Mouse (Mus musculus): Measurements from ENCODE around the gene Cyp2f2. TPM values are rescaled to one million over a fixed set of nuclear protein-coding genes. Genes with fewer than 3 reads are reported as not detected.
A peak's percentile ranks its signal among the peaks of the same experiment; 100 is the strongest.

The Cyp2f2 gene
- total RNA-seq, 2 experiments from 2014 or later, result not detected

DNA sequence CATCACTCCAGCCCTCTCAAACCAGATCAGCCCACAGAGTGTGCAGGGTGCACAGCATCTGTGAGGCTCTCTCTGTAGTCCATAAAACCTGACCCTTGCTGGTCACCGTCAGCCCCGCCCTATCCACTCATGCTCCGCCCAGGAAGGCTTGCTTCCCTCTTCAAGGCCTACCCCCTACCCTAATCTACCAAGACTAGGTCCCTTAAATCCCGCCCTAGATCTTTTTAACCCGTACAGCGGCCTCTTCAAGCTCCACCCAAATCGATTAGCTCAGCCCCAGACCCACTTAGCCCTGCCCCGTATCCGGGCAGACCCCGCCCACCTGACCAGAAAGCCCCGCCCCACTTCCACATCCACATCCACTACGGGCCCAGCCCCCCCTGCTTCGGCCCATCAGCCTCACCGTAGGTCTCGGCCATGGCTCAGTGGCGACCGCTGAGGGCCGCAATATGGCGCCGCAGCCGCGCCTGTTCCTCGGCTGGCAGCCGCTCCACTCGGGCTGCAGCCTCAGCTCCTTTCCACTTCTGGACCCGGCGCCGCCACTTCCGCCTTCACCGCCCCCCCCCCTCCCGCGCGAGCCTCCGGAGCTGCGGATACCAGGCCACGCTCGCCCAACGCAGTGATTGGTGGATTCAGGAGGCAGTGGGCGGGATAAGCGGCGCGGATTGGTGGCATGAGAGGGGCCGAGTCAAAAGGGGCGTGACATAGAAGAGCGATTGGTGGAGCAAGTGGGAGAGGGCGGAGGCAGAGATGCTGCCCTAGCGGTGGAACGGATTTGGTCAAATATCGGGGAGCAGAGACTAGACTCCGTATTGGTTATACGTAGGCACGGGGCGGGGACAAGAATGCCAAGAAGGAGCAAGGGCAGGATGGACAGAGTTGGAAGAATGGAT lies 58.9 kb downstream of the Cyp2f2 start, which contains the start of gene Rab4b:
Gene Rab4b (minus strand): TSS at position 573 of the 893 bp plus-strand sequence.
- peak; percentile 99 to 100 for DNase-seq (ENCODE audit: low spot score in 2 of 2)

- no peak for DNase-seq (ENCODE audit: low spot score in 2 of 2)
Measured at GRCm38 (mm10) chr7:27179217-27179918, 59.7 kb downstream of the Cyp2f2 start.

DNA sequence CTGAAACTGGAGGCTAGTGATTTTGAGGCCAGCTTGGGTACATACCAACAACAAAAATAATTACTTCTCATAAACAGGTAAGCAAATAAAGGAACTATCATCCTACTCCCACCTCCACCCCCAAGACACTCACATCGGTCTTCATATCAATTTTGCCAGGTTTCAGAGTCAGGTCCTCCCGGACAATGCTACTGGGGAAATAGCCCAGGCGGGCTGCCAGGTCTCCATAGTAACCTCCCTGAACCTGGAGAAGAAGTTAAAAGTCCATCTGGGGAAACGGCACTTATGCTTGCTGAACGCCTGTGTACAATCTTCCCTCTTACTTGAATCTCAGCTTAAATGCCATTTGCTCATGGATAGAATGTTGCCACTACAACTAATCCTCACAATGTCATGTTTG lies 60.3 kb downstream of the Cyp2f2 start:
- DNase-seq (ENCODE audit: low spot score in 2 of 2), result no peak

GRCm38 (mm10) chr7:27180837-27181695 lies 61.4 kb downstream of the Cyp2f2 start, which contains the start of the genes Gm21983 and Mia:
TSS of gene Gm21983 (minus strand) at chr7:27181086.
TSS of gene Mia (minus strand) at chr7:27181157.
- DNase-seq (ENCODE audit: low spot score in 2 of 2), result no peak

DNA sequence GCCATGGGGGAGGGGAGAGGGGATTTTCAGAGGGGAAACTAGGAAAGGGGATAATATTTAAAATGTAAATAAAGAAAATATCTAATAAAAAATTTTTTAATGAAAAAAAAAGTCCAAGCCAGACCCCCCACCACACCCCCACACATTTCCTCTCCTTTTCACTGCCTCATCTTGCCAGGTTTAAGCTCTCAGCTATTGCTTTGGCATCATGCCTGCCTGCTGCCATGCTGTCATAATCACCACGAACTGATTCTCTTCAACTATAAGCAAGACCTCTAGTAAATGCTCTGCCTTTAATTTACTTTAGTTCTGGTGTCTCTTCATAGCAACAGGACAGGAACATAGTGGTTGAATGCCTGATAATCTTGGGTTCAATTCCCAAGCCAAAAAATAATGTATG lies 62.8 kb downstream of the Cyp2f2 start:
- DNase-seq (ENCODE audit: low spot score in 2 of 2), result no peak

Small RNA genes within 50 kb of the gene (microRNA-seq; reads per million reads assigned to microRNA genes)
- gene Mir3101, result 0.20 to 0.25 reads per million in 2 experiments

Other genes with a start within 250 kb of the Cyp2f2 start
- not detected for gene Cyp2a22, start 180.5 kb upstream of the Cyp2f2 start, total RNA-seq (2021)
- not detected for gene Cyp2a12, start 90.8 kb upstream of the Cyp2f2 start, total RNA-seq (2021)
- gene Cyp2t4, start 33.8 kb downstream of the Cyp2f2 start, total RNA-seq (2021), result not detected
- 100 to 1,000 TPM; 106 to 110 TPM for gene Egln2, start 46.9 kb downstream of the Cyp2f2 start, total RNA-seq (2021)
- gene Rab4b, start 59.0 kb downstream of the Cyp2f2 start, total RNA-seq (2021), result 10 to 100 TPM; 88.4 to 94.7 TPM
- not detected for gene Gm21983, start 61.2 kb downstream of the Cyp2f2 start, total RNA-seq (2021)
- gene Mia, start 61.2 kb downstream of the Cyp2f2 start, total RNA-seq (2021), result 1 to 10 TPM in 1 of 2 experiments, under 1 TPM in 1; 0.62 to 2.0 TPM
- gene BC024978, start 75.9 kb downstream of the Cyp2f2 start, total RNA-seq (2021), result 10 to 100 TPM; 20.6 to 23.8 TPM
- gene Snrpa, start 76.4 kb downstream of the Cyp2f2 start, total RNA-seq (2021), result 10 to 100 TPM; 90.9 to 95.3 TPM
- gene Itpkc, start 108.8 kb downstream of the Cyp2f2 start, total RNA-seq (2021), result 10 to 100 TPM; 10.6 TPM
- gene Coq8b, start 113.1 kb downstream of the Cyp2f2 start, total RNA-seq (2021), result 10 to 100 TPM; 32.7 to 40.7 TPM
- gene Numbl, start 138.5 kb downstream of the Cyp2f2 start, total RNA-seq (2021), result 100 to 1,000 TPM; 141 to 149 TPM
- gene Ltbp4, start 217.8 kb downstream of the Cyp2f2 start, total RNA-seq (2021), result 10 to 100 TPM; 43.9 to 47.5 TPM
- gene Shkbp1, start 236.1 kb downstream of the Cyp2f2 start, total RNA-seq (2021), result 10 to 100 TPM; 25.8 to 28.2 TPM
- gene Gm20479, start 237.5 kb downstream of the Cyp2f2 start, total RNA-seq (2021), result not detected

Measured in layer of hippocampus, adult 18-20 months (tissue).